Mouse (Mus musculus) liver, embryonic 14.5 days (tissue): ENCODE results near the gene Ephx1.

Experiments
- CTCF ChIP-seq: IDR thresholded peaks from 2 replicates; pipeline ENCODE4 v1.5.1; 2016; ENCODE audit warnings: antibody characterized with exemption, low read depth, control low read depth
- EP300 ChIP-seq: IDR thresholded peaks from 2 replicates; pipeline ENCODE4 v1.6.1; 2016; ENCODE audit warnings: antibody characterized with exemption, low read depth

GRCm38 (mm10) chr1:180965786-180966185 lies 54.9 kb downstream of the Ephx1 start:
- TF ChIP-seq CTCF (no peak), EP300 (no peak)
